Mouse (Mus musculus): Measurements from ENCODE around the gene Zfyve1. TPM values are rescaled to one million over a fixed set of nuclear protein-coding genes. Genes with fewer than 3 reads are reported as not detected.

Zfyve1 gene
- polyA plus RNA-seq, 1 experiment from 2014 or later = 27.5 TPM

DNA sequence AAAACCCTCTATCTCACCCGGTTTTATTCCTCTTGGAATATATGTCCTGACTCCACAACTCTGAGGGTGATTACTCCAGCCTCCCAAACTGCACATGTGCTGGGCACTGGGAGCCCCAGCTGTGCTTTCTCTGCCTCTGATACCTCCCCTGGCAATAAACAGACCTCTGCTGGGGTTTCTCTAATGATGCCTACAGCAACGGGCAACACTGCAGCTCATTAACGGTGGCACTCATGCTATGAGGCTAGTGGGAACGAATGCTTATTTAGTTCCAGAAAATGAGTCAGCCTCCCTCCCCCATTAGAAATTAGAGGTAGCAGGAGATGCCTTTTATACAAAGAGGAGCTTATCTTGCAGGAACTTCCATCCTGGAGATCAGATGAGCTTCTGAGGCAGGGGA is 84.2 kb downstream of the Zfyve1 start:
- 0 out of 2 replicates have a peak overlapping the region, but pooled peaks have one; percentile 37 for H3K27ac ChIP-seq (replicated peaks; ENCODE audit: low read depth, low read length)
- H3K4me2 ChIP-seq (ENCODE audit: low read length) = no peak overlapping the region
- no peak overlapping the region for H3K9ac ChIP-seq (replicated peaks; ENCODE audit: low read length)
- no peak for DNase-seq
- H3K4me1 ChIP-seq (ENCODE audit: control insufficient read depth, insufficient read depth, low read length) = 0 out of 2 replicates have a peak, but pooled peaks cover 4% of the 10 kb centered on the region
- H3K9me3 ChIP-seq (ENCODE audit: control insufficient read depth, low read length) = no peaks in the 10 kb centered on the region
- H3K36me3 ChIP-seq (ENCODE audit: control insufficient read depth, insufficient read depth, low read length) = no peaks in the 10 kb centered on the region
- H3K27me3 ChIP-seq (ENCODE audit: control insufficient read depth, insufficient read depth, low read length) = no peaks in the 10 kb centered on the region
- ATAC-seq (ENCODE audit: low FRiP score, low TSS enrichment) = no peak
- 37% methylated on average over 4 of the region's 4 CpGs for WGBS
- no peak overlapping the region for H3K4me3 ChIP-seq (replicated peaks; ENCODE audit: low read depth, low read length)

DNA sequence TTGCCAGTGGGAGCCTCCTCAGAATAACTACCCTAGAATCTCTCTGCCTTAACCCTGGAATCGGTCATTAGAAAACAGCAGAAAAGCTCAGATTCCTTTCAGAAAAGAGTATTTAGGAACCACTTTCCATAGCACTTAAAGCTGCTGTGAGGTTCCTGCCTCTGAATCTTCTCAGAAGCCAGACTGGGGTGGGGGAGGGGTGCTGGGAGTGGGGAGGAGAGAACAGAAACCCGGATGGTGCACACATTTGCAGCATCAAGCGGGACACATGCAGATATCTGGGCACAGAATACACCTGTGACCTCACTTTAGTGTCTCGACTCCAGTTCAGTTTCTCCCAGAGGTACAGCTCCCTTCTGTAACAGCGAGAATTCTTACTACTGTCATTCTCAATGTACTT is 86.4 kb downstream of the Zfyve1 start:
- 87% methylated on average over 5 of the region's 5 CpGs for WGBS
- no peaks in the 10 kb centered on the region for H3K9me3 ChIP-seq (ENCODE audit: control insufficient read depth, low read length)
- H3K4me1 ChIP-seq (ENCODE audit: control insufficient read depth, insufficient read depth, low read length) = 0 out of 2 replicates have a peak, but pooled peaks cover 4% of the 10 kb centered on the region
- no peaks in the 10 kb centered on the region for H3K36me3 ChIP-seq (ENCODE audit: control insufficient read depth, insufficient read depth, low read length)
- no peak overlapping the region for H3K9ac ChIP-seq (replicated peaks; ENCODE audit: low read length)
- ATAC-seq (ENCODE audit: low FRiP score, low TSS enrichment) = no peak
- H3K4me3 ChIP-seq (replicated peaks; ENCODE audit: low read depth, low read length) = no peak overlapping the region
- DNase-seq = no peak
- no peak overlapping the region for H3K4me2 ChIP-seq (ENCODE audit: low read length)
- no peaks in the 10 kb centered on the region for H3K27me3 ChIP-seq (ENCODE audit: control insufficient read depth, insufficient read depth, low read length)
- no peak overlapping the region for H3K27ac ChIP-seq (replicated peaks; ENCODE audit: low read depth, low read length)

DNA sequence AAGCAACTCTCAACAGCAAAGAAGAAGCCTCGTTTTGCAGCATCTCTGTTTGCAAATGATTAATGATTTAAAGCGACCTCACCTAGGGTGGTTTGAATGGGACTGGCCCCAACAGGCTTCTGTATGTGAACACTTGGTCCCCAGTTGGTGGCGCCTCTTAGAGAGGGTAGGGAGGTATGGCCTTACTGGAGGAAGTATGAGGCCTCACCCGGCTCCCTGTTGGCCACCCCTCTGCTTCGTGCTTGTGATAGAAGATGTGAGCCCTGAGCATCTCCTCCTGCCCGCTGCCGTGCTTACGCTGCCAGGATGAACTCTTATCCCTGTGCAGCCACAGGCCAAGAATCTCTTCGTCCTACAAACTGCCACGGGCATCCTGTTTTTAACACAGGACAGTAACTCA is 90.5 kb downstream of the Zfyve1 start:
- H3K4me3 ChIP-seq (replicated peaks; ENCODE audit: low read depth, low read length) = no peak overlapping the region
- DNase-seq = no peak
- no peaks in the 10 kb centered on the region for H3K36me3 ChIP-seq (ENCODE audit: control insufficient read depth, insufficient read depth, low read length)
- WGBS = 80% methylated on average over 10 of the region's 10 CpGs
- no peaks in the 10 kb centered on the region for H3K9me3 ChIP-seq (ENCODE audit: control insufficient read depth, low read length)
- H3K9ac ChIP-seq (replicated peaks; ENCODE audit: low read length) = no peak overlapping the region
- H3K27me3 ChIP-seq (ENCODE audit: control insufficient read depth, insufficient read depth, low read length) = no peaks in the 10 kb centered on the region
- no peak overlapping the region for H3K4me2 ChIP-seq (ENCODE audit: low read length)
- H3K27ac ChIP-seq (replicated peaks; ENCODE audit: low read depth, low read length) = no peak overlapping the region
- ATAC-seq (ENCODE audit: low FRiP score, low TSS enrichment) = no peak
- H3K4me1 ChIP-seq (ENCODE audit: control insufficient read depth, insufficient read depth, low read length) = no peaks in the 10 kb centered on the region

DNA sequence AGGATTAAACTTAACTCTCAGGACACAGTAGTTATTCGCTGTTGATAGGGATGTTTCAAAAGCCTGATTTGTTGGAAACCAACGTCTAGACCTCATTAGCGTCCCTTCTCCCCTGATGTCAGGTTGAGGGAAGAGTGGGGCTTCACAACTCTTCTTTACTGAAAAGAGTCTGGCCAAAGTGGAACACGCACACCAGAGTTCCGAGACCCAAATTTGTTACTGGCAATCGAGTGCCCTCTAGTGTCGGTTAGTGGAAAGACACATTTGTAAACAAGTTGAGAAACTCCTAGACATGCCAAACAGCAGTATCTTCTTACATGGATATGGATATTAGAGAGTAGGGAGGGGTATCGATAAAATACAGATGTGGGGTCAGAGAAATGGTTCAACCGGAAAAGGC is 94.8 kb downstream of the Zfyve1 start:
- no peak for ATAC-seq (ENCODE audit: low FRiP score, low TSS enrichment)
- no peak overlapping the region for H3K4me2 ChIP-seq (ENCODE audit: low read length)
- no peaks in the 10 kb centered on the region for H3K36me3 ChIP-seq (ENCODE audit: control insufficient read depth, insufficient read depth, low read length)
- WGBS = 6% methylated on average over 9 of the region's 9 CpGs
- no peak overlapping the region for H3K9ac ChIP-seq (replicated peaks; ENCODE audit: low read length)
- H3K27me3 ChIP-seq (ENCODE audit: control insufficient read depth, insufficient read depth, low read length) = no peaks in the 10 kb centered on the region
- no peak overlapping the region for H3K27ac ChIP-seq (replicated peaks; ENCODE audit: low read depth, low read length)
- H3K9me3 ChIP-seq (ENCODE audit: control insufficient read depth, low read length) = no peaks in the 10 kb centered on the region
- H3K4me1 ChIP-seq (ENCODE audit: control insufficient read depth, insufficient read depth, low read length) = no peaks in the 10 kb centered on the region
- DNase-seq = peak; percentile 91
- H3K4me3 ChIP-seq (replicated peaks; ENCODE audit: low read depth, low read length) = no peak overlapping the region

DNA sequence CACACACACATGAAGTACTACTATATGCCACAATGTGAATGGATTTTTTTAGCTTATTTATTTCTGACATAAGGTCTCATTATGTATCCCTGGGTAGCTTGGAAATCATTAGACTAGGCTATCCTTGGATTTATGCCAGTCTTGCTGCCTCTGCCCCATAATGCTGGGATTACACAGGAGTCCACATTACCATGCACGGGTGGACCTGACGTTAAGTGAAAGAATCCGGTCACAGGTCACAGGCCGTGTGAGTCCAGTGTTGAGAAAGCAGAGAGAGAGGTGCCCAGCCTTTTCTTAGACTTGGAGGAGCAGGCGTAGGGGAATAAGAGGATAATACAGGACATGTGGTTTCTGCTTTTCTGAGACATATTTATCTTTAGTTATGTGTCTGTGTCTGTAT is 97.8 kb downstream of the Zfyve1 start:
- 67% methylated on average over 5 of the region's 5 CpGs for WGBS
- H3K27ac ChIP-seq (replicated peaks; ENCODE audit: low read depth, low read length) = no peak overlapping the region
- no peak for ATAC-seq (ENCODE audit: low FRiP score, low TSS enrichment)

DNA sequence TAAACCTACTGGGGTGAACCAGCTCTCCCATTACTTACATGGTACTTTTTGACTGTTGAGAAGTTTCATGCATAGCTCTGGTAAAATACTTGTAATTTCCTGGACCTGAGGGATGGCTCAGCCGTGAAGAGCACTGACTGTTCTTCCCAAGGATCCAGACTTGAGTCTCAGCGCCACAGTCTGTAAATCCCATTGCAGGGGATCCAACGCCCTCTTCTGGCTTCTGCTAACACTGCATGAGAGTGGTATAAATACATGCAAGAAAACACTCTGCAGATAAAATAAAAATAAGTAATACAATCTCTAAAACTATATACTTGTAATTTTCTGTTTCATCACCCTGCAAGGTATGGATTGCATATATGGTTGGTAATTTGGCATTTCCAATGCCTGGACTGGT is 99.1 kb downstream of the Zfyve1 start:
- no peaks in the 10 kb centered on the region for H3K27me3 ChIP-seq (ENCODE audit: control insufficient read depth, insufficient read depth, low read length)
- no peaks in the 10 kb centered on the region for H3K36me3 ChIP-seq (ENCODE audit: control insufficient read depth, insufficient read depth, low read length)
- no peak overlapping the region for H3K4me2 ChIP-seq (ENCODE audit: low read length)
- no peak for ATAC-seq (ENCODE audit: low FRiP score, low TSS enrichment)
- H3K9ac ChIP-seq (replicated peaks; ENCODE audit: low read length) = no peak overlapping the region
- H3K4me3 ChIP-seq (replicated peaks; ENCODE audit: low read depth, low read length) = no peak overlapping the region
- WGBS = 83% methylated on average over 3 of the region's 3 CpGs
- H3K9me3 ChIP-seq (ENCODE audit: control insufficient read depth, low read length) = no peaks in the 10 kb centered on the region
- H3K4me1 ChIP-seq (ENCODE audit: control insufficient read depth, insufficient read depth, low read length) = no peaks in the 10 kb centered on the region
- DNase-seq = no peak
- H3K27ac ChIP-seq (replicated peaks; ENCODE audit: low read depth, low read length) = no peak overlapping the region

More for the DNA sequence above, 97.8 kb downstream of the Zfyve1 start:
- Histone ChIP-seq H3K4me2 (ENCODE audit: low read length) (no peak overlapping the region), H3K4me3 (replicated peaks; ENCODE audit: low read depth, low read length) (no peak overlapping the region), H3K27me3 (ENCODE audit: control insufficient read depth, insufficient read depth, low read length) (no peaks in the 10 kb centered on the region), H3K36me3 (ENCODE audit: control insufficient read depth, insufficient read depth, low read length) (no peaks in the 10 kb centered on the region), H3K9me3 (ENCODE audit: control insufficient read depth, low read length) (no peaks in the 10 kb centered on the region), H3K4me1 (ENCODE audit: control insufficient read depth, insufficient read depth, low read length) (no peaks in the 10 kb centered on the region), H3K9ac (replicated peaks; ENCODE audit: low read length) (no peak overlapping the region)
- DNase-seq = no peak

DNA sequence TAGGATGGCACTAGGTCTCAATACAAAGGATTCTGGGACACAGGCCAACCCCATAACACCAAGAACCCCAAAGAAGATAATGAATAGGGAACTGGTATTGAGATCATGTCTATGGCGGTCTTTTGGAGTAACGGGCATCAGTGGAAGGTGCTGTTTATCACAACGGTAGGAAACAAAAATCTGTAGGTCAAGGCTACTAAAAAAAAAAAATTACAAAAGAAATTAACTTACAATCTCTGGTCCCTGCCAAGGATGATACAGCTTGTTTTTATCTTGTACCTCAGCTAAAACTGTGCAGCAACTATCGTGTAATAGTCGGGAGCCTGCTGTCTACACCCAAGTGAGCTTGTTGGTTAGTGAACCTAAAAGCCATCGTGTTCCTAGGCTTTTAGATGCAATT is 100.3 kb downstream of the Zfyve1 start:
- DNase-seq = no peak
- Histone ChIP-seq H3K4me3 (replicated peaks; ENCODE audit: low read depth, low read length) (no peak overlapping the region), H3K9me3 (ENCODE audit: control insufficient read depth, low read length) (no peaks in the 10 kb centered on the region), H3K4me1 (ENCODE audit: control insufficient read depth, insufficient read depth, low read length) (no peaks in the 10 kb centered on the region), H3K36me3 (ENCODE audit: control insufficient read depth, insufficient read depth, low read length) (no peaks in the 10 kb centered on the region), H3K9ac (replicated peaks; ENCODE audit: low read length) (no peak overlapping the region), H3K27ac (replicated peaks; ENCODE audit: low read depth, low read length) (no peak overlapping the region), H3K27me3 (ENCODE audit: control insufficient read depth, insufficient read depth, low read length) (no peaks in the 10 kb centered on the region), H3K4me2 (ENCODE audit: low read length) (no peak overlapping the region)
- 91% methylated on average over 6 of the region's 6 CpGs for WGBS
- no peak for ATAC-seq (ENCODE audit: low FRiP score, low TSS enrichment)

Other genes with a start within 250 kb of the Zfyve1 start
- 28.9 and 30.1 TPM in 2 replicates for gene Dpf3, start 109.5 kb downstream of the Zfyve1 start, polyA plus RNA-seq (2014; fragmentation: Nextera tagmentation; extraction: Ambion mirVana)
- gene Dcaf4, start 76.8 kb downstream of the Zfyve1 start, polyA plus RNA-seq (2014; fragmentation: Nextera tagmentation; extraction: Ambion mirVana) = 40.8 and 41.4 TPM in 2 replicates
- 219 and 227 TPM in 2 replicates for gene Rbm25, start 34.0 kb upstream of the Zfyve1 start, polyA plus RNA-seq (2014; fragmentation: Nextera tagmentation; extraction: Ambion mirVana)
- 66.8 and 77.9 TPM in 2 replicates for gene Psen1, start 90.9 kb upstream of the Zfyve1 start, polyA plus RNA-seq (2014; fragmentation: Nextera tagmentation; extraction: Ambion mirVana)
- 0.11 and 0.24 TPM in 2 replicates for gene Papln, start 166.4 kb upstream of the Zfyve1 start, polyA plus RNA-seq (2014; fragmentation: Nextera tagmentation; extraction: Ambion mirVana)